Mouse (Mus musculus) c-Kit-positive CD71-positive TER-119-negative erythroid progenitor cells, embryonic 14.5 days (primary cell): ENCODE results near the gene Nme3.

Experiments used
- DNase-seq: peaks from one replicate; pipeline ENCODE4 v3.0.0-alpha.2; 2013; ENCODE audit warnings: low read depth

Gene Nme3

DNA sequence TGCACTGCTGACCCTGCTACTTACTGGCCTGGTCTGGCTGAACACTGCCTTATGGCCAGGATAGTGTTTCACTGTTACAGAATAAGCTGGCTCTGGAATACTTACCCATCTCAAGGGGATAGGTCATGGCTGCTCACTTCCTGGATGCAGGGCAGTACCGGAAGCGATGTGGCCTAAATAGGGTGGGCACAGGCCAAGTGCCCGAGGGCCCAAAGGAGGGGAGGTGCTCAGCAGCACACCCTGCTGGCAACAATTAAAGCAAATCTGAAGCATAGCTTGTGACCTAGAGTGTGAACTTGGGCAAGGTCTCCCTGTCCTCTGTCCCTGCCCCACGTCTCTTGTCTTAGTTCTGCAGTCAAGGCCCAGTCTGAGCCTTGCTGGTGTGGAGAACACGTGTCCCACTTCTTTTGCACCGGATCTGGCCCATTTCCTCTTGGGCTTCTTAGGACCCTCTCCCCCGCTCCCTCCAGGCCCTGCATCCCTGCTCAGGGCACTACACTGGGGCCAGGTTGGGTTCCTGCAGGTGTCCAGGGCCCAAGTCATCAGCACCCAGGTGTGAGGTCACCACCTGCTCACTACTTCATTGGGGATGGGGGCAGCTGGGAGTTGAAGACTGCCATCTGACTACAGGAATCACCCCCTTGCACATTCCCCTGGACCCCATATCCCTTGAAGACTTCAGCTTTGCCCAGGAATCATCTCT, 14.4 kb upstream of the Nme3 start:
- peak; percentile 30 for DNase-seq

DNA sequence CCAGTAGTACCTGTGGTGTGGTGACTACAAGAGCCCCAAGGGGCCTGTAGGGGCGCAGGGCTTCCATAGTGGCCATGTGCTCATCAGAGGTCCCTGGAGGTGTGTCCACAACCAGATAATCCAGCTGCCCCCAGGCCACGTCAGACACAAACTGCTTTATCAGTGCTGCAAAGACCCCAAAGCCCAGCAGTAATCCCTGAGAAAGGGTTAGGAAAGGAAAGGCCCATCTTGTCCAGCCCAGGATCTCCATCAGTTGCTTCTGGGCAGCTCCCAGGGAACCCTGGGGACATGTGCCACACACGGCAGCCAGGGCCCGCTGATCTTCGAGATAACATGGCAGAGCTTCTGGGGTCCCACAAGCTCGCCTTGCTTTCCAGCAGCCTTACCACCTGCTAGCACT, 11.9 kb upstream of the Nme3 start:
- no peak for DNase-seq

DNA sequence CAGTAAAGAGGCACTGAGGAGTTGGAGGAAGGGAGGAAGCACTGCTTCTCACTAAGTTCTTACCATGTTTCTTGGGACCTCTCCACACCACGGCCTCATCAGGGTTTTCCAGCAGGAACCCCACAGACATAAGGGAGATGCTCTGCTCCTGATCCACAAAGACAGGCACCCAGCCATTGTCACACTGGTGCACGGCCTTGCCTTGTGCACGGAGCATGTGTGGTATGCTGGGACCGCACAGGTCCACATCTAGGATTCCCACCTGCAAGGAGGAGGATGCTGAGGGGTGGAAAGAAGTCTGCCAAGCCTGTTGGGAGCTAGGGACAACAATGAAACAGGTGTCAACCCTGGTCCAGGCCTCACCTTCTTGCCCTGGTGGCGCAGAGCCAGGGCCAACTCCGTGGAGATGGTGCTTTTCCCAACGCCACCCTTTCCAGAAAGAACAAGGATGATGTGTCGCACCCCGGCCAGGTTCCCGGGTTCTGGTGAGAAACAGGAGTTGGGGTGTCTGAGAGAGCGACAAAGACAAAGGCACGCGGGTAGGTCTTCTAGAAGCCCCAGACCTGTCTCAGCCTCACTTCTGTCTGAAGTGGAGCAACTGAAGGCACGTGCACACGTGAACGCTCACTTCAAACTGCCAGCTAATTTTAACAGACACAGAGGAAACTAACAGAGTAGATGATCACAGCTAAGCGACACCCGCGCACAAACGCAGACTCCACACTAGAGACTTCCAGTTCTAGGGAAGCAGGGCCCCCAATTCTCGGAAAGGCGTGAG, 10.8 kb upstream of the Nme3 start:
- DNase-seq, result no peak

DNA sequence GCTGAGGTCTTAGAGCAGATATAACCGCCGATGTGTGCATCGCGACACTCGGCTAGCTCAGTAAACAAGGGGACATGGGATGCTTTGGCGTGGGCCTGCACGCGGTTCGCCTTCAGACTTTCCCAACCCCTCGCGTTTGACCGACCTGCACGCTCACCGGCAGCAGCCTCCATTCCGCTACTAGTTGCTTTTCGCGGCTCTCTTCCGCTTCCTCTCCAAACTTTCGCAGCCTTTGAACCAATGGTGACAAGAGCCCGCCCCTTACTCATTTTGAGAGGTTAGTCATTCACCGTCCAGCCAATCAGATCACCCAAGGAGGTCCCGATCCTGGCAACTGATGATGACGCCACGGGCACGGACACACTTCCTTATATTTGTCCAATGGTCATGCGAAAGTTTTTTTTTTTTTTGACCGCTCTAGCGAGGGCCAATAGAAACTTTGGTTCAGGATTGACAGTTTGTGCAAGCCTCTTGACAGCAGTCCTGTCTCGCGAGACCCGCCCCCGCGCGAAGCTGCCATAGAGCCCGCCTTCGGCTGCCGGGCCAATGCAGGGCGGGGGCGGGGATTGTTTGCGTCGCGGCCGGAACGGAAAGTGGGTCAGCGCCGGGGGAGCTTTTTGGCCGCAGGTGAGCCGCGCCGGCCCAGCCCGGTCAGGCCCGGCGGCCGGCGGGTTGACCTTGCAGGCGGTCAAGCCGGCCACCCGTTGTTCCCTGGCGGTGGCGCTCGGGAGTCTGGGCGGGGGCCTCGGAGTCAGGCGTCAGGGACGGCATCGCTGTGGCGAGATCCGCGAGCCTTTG, 10.0 kb upstream of the Nme3 start, which contains the start of the genes Nubp2 and Spsb3:
TSS of gene Nubp2 (minus strand) at position 216 of the 798 bp plus-strand sequence.
TSS of gene Spsb3 (plus strand) at position 510 of the 798 bp plus-strand sequence.
- DNase-seq, result peak; percentile 98

DNA sequence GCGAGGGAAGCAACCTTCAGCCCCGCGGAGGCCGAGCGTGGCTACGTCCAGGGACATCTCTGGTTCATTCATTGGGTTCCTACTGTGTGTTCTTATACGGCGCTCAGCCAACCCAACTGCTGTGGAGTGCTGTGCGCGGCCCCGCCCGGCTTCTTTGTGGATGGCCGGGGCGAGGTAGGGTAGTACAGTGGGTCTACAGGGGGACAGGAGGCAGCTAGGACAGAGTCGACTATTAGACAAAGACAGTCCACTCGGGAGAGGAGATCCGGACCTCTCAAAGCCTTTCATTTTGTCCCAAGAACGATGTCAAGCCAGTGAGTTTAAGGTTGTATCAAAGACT, 9.4 kb upstream of the Nme3 start:
- DNase-seq, result no peak

DNA sequence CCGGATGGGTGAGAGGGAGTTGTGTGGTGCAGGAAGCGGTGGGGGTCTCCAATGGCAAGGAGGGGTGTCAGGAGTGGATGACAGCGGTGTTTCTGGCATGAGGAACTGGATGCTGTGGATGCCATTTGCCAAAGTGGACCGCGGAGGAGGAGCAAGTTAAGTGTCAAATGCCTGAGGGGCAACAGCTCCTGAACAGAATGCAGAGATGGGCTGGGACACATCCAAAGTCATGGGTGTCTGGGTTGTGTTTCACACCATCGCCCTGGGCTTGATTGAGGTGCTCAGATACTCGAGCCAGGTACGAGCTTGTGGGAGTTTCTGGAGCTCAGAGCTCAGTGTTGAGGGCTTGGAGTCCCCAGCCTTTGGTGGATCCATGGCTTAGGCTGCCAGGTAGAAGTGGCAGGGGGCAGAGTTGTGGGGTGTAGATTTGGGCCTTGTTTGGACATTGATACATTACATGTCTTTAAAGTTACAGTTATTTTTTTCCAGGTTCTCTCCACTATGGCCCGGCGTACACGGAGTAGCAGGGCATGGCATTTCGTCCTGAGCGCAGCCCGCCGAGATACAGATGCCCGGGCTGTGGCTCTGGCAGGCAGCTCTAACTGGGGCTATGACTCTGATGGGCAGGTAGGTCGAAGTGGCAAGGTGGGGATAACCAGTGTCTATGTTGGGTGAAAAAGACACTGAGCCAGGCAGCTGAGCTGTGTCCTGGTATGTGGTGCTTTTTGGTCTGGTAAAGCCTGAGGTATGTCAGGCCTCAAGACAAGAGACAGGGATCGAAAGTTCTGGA, 8.8 kb upstream of the Nme3 start:
- DNase-seq, result no peak

DNA sequence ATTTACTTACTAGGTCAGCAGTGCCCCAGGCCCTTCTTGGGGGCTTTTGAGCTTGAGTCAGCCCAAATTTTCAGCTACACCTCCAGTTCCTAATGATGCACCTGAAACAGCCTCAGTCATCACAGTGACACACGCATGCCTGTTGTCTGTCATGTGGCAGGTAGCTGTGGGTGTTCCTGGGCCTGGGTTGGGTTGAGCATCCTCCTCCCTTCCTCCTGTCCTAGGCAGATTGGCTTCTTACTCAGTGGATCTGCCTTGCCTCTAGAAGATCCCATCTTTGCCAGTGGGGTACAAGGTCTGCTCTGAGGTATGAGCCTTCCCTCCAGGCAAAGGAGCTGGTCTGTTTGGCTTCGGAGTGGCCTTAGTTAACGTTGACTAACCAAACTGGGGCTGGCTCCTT, 7.4 kb upstream of the Nme3 start:
- DNase-seq, result no peak

DNA sequence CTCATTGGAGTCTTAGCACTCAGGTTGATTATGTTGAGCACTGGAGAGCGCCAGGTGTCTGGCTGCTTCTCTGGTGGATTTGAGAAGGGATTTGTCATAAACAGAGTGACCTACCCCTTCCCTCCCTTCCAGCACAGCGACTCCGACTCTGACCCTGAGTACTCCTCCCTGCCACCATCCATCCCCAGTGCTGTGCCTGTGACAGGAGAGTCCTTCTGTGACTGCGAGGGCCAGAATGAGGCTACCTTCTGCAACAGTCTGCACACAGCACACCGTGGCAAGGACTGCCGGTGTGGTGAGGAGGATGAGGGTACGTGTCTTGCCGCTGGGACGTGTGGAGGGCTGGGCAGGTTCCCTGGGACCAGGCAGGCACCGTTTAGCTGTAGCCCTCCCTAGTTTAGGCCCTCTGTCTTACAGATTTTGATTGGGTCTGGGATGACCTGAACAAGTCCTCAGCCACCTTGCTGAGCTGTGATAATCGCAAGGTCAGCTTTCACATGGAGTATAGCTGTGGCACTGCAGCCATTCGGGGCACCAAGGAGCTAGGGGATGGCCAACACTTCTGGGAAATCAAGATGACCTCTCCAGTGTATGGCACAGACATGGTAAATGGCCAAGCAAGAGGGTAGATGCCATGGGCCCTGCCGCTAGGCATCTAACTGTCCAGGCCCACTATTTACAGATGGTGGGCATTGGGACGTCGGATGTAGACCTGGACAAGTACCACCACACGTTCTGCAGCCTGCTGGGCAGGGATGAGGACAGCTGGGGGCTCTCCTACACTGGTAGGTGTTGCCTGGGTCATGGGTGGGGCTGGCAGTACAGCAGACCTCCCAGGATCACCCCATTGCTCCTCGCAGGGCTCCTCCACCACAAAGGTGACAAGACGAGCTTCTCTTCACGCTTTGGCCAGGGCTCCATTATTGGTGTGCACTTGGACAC, 5.9 kb upstream of the Nme3 start:
- DNase-seq, result no peak

DNA sequence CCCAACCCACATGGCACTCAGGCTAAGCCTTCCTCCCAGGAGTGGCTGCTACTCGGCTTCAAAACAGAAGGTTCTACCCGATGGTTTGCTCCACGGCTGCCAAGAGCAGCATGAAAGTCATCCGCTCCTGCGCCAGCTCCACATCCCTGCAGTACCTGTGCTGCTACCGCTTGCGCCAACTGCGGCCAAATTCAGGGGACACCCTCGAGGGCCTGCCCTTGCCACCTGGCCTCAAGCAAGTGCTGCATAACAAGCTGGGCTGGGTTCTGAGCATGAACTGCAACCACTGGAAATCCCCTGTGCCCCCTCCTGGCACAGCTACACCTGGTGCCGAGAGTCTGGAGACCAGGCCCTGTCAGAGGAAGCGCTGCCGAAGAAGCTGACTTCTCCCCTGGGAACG, 5.0 kb upstream of the Nme3 start:
- no peak for DNase-seq

DNA sequence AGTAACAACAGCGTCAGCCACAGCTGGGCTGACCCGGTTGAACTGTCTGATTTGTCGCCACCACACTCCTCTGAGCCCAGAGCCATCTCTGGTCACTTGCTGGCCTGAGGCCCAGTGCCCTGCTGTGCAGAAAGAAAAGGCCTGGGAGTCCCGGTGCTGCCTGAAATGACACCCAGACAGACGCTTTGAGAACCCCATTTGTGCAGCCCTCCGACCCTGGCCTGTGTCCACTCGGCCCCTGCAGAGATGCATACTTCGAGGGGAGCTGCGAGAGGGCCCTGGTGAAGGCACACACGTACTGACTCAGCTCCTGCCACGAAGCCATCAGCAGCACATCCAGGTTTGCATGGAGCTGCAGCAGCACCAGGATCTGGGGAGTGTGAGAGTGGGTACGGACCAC, 3.5 kb upstream of the Nme3 start:
- DNase-seq, result no peak

DNA sequence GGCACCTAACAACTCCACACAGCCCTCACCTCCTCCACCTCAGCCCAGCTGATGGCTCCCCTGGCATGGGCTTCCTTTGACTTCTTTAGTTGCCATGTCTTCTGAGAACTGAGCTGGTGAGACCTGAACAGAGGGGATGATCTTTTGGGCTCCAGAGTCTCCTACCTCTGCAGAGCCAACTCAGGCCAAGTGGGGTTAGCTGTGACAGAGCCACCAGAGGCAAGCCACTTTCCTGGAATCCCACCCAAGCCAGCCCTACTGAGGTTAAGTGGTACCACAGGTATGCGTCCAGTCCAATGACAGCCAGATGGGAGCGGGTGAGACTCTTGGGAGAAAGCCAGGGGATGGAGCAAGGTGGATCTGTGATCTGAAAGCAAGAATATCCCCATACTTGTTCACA, 3.0 kb upstream of the Nme3 start:
- no peak for DNase-seq

DNA sequence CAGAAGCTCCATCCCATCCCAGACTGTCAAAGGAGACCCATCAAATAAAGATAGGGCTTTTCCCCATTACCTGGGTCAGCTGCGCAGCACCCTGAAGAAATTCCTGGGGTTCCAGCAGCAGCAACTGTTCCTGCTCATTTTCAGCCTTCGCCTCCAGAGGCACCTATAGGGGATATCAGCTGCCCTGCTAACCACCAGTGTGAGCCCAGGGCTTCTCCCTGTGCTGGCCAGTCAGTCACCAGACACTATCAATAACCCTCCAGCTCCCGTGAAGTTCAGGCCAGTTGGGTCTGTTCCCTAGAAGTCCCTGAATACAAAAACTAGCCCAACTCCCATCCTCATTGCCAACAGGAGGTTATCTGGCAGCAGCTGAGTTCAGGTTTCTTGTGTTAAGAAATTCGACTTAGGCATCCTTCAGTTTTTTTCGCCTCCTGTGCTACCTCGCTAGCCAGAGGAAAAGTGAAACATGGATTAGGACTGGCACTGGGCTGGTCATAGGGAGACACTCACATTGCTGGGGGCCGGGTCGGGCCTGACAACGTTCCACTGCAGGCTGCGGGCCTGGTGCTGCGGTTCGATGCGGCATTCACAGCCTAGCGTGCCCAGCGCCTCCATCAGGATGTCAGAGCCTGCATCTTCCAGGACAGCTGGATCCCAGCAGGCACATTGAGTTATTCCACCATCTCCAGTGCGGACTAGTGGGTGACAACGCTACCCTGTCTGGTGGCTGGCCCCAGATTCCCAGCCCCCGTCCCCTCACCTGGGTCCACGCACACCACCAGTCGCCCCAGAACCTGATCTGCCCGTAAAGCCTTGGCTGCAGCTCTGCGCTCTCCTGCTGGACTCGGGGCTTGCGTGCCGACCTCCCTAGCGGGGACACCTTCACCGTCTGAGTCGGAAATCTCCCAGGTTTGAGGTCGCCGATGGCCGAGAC, 2.0 kb upstream of the Nme3 start:
- peak; percentile 25 for DNase-seq

DNA sequence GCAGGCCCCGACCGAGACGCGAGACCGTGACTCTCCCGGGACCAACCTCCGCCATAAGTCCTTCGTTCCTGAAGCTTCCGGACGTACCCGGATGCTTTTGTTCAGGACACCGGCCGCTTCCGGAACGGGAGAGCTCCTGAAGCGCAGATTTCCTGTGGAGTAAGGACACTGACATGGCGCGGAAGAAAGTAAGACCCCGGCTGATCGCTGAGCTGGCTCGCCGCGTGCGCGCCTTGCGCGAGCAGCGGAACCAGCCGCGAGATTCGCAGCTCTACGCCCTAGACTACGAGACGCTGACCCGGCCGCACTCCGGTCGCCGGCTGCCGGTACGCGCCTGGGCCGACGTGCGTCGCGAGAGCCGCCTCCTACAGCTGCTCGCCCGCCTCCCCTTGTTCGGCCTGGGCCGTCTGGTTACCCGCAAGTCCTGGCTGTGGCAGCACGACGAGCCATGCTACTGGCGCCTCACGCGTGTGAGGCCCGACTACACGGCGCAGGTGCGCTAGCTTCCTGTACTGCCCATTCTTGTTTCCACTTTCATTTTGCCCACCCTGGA, 1.2 kb upstream of the Nme3 start, which contains the start of the genes Eme2 and Mrps34:
TSS of gene Eme2 (minus strand) at position 93 of the 553 bp plus-strand sequence.
TSS of gene Mrps34 (plus strand) at position 122 of the 553 bp plus-strand sequence.
- DNase-seq, result peak; percentile 86

DNA sequence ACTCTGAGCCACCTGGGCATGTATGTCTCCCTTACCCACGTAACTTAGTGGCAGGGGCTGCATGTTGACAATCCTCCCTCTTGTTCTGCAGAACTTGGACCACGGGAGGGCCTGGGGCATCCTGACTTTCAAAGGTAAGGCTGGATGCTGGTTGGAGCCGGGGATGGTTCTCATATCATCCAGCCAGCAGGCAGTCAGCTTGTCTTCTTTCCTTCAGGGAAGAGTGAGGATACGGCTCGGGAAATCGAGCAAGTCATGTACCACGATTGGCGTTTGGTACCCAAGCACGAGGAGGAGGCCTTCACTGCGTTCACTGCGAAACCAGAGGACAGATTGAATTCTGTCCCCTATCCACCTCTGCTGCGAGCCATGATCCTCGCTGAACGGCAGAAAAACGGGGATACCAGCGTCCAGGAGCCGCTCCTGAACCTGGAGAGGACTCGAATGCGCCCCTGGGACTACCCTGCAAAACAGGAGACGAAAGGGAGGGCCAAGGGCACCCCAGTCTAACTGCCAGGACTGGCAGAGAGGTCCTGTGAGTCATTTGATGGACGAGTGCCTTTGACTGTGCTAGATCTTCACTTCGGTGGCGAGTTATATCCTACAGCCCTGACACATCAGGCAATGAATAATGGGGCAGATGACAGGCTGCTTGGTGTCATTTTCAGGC, 594 bp upstream of the Nme3 start:
- DNase-seq, result peak; percentile 24

DNA sequence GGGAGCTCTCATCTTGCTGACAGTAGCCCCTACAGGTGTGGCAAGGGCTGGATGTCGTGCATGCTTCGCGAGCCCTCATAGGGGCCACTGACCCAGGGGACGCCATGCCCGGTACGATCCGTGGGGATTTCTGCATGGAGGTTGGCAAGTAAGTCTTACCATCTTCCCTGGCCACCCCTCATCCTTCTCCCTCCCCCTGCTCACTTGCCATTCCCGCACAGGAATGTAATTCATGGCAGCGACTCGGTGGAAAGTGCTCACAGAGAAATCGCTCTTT, 631 bp downstream of the Nme3 start:
- DNase-seq, result no peak

DNA sequence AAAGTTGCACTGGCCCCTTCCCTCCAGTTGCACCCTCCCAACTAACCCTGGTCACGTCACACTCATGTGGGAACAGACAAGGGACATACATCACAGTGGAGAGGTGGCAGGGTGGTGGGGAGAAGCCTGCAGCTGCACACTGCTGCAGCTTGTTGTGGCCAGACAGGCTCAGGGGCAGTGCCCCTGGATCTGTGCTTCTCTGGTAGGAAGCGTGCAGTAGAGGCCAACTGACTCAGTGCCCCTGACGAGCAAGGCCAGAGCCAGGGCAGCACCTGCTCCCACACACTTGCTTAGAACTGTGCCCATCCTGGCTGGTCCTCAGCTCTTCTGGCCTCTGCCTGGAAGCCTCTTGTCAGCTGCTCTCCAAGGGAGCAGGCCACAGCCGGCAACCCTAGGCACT, 1.3 kb downstream of the Nme3 start:
- DNase-seq, result no peak

DNA sequence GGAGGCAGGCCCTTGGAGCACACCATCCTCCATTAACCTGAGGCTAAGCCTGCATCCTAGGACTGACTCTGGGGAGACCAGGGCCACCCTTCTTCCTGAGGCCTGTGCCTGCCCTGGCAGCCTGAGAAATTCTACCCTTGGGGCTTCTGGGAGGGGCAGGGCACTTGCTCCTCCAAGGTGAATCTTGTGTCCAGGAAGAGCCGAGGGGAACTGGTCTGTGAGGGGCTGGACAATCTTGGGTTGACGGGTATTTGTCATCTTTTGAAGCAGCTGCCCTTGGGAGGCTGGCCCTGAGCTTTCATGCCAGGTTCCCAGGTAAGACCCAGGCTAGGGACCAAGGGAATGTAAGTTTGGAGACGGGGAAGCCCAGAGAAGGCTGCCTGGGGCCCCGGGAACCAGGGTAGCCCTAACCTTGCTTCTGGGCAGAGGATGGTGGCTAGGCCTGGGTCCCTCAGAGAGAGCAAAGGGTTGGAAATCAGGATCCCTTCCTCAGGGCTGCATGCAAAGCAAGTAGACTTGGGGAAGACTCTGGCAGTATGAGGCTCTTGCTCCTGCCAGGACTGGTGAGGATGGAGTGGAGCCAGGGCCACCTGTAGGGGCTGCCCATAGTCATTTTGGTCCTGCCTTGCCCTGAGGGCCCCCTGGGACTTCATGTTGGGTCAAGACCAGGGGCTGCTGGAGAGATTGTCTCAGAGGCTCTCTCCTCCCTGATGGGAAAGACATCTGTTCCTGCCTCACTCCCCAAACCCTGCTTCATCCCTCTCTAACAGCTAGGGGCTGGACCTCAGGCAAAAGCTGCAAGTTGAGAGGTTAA, 1.9 kb downstream of the Nme3 start:
- DNase-seq, result no peak

DNA sequence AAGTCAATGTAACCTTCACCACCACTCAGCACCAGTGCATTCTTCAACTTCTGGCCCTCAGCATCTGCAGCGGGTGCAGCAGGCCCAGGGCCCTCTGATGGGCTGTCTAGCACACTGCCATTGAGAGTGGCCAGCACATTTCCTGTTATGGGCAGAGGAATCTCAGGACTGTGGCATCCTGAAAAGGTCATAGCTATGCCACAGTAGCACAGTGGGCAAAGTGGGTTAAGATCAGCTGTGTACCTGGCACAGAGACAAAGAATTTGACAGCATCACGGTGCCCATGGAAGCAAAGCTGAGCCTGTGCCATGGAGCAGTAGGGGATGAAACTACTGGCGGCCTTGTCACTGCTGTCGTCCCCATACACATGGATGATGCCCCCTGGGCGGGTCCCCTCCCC, 2.9 kb downstream of the Nme3 start:
- DNase-seq, result no peak
